Mouse (Mus musculus) gastrocnemius, postnatal 4 days (tissue): ENCODE measurements around the gene Ankmy1. TPM values are rescaled to one million over a fixed set of nuclear protein-coding genes. Genes with fewer than 3 reads are reported as not detected.
A peak's percentile ranks its signal among the peaks of the same experiment; 100 is the strongest.

Experiments
- DNase-seq, 2 experiments: peaks; one replicate each; pipeline ENCODE4 v3.0.0; 2021 to 2022; ENCODE audit warnings: low spot score in 2 of 2, mixed read lengths in 2 of 2
- long read RNA-seq, 2 experiments: library from polyadenylated mRNA; stranded (forward); transcript quantifications; one replicate each; pipeline ENCODE4 v2.0.0; 2021
- total RNA-seq, 2 experiments: library from RNA; stranded (reverse); gene quantifications; 2 replicates each; pipeline ENCODE4 v1.2.3; 2021

Ankmy1 gene
- under 1 TPM; 0.52 to 0.70 TPM for total RNA-seq
- long read RNA-seq, experiment 1, partial matches to known transcripts, result 0 of 3 reads
- long read RNA-seq, experiment 1, other reads (novel, unspliced or antisense), result 3 of 3 reads
- long read RNA-seq, experiment 2, partial matches to known transcripts, result 0 of 2 reads
- long read RNA-seq, experiment 2, other reads (novel, unspliced or antisense), result 2 of 2 reads

GRCm38 (mm10) chr1:92902786-92903185, at the start of gene Ankmy1:
Gene Ankmy1 (minus strand): TSS chr1:92902906.
- DNase-seq, result peak in 1 of 2 experiments; percentile 44

DNA sequence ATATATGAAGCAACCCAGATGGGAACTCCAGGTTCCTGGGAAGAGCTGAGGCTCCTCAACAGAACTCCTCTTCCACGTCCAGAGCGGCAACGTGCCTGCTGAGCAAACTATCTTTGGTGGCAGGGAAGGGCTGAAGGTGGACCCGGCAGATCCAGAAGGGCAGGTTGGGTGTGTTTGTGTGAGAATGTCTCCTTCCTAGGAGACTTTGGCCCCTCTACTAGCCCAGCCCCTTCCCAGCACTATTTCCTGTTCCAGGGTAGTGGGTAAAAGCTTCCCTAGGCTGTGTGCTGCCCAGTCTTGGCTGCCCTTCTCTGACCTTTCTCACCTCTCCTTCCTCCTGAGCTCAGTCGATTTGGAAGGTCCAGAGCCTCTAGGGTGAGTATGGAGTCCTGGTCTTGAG, 47.9 kb upstream of the Ankmy1 start, which contains the start of gene Gpr35:
TSS of gene Gpr35 (plus strand) at position 259 of the 400 bp plus-strand sequence.
- no peak for DNase-seq

DNA sequence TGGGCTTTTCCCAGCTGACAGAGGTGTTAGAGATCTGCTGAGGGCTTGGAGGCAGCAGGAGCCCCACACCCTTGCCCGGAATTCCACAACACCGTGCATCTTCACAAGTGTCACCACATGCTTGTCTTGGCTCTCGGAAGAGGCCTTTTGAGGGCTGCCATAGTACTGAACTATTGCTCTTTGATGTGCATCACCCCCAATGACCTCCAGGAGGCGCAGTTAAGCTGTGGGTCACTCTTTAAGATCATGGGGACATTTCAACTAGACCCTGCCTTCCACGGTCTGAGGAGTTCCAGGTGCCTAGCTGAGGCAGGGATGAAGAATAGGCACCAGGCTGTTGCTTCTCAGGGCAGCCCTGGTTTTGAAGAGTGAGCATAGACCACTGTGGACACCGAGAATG, 46.7 kb upstream of the Ankmy1 start:
- DNase-seq, result no peak

DNA sequence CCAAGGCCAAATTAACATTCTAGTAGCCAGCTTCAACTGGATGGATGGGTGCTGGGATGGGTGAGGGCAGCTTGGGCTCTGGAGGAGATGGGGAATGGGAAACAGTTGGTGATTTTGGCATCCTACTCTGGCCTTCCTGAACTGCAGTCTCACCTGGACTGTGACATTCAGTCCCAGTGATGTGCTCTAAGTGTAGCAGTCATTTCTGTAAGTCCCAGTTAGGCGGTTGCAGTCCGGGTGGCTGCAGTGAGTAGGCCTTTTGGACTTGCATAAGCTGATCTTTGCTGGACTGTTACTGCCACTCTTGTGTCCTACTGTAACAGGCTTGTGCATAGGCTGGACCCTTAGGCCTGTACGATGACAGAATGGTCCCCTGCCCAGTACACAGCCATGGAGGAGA, 45.3 kb upstream of the Ankmy1 start:
- DNase-seq, result no peak

- DNase-seq, result no peak
Measured at GRCm38 (mm10) chr1:92943219-92943989, 40.7 kb upstream of the Ankmy1 start.

DNA sequence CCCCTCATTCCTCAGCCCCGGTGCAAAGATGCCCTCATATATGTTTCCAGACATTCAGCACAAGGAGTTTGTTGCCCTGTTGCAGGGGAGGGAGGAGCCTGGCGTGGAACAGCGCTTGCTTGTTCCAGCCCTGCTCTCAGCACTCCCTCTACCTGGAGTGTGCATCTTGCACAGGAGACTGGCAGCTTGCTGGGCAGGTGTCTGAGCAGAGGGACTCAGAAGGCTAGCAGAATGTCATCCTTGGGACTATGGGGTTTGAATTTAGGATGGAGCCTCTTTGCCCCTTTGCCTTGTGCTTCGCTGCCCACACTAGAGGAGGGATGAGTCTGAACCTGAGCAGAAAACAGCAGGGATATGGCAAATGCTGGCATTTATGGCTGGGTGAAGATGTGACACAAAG, 37.0 kb upstream of the Ankmy1 start:
- DNase-seq, result no peak

GRCm38 (mm10) chr1:92937797-92938196, 35.1 kb upstream of the Ankmy1 start:
- no peak for DNase-seq

- no peak for DNase-seq
Measured at GRCm38 (mm10) chr1:92936467-92936866, 33.8 kb upstream of the Ankmy1 start.

- DNase-seq, result no peak
Measured at GRCm38 (mm10) chr1:92935977-92936376, 33.3 kb upstream of the Ankmy1 start.

- DNase-seq, result peak in 1 of 2 experiments; percentile 41
Measured at GRCm38 (mm10) chr1:92935054-92935962, 32.6 kb upstream of the Ankmy1 start.

GRCm38 (mm10) chr1:92934182-92934827, 31.6 kb upstream of the Ankmy1 start, which contains the start of gene Capn10:
Gene Capn10 (plus strand): TSS chr1:92934376.
- peak; percentile 68 to 89 for DNase-seq

- DNase-seq, result no peak
Measured at GRCm38 (mm10) chr1:92933611-92934010, 30.9 kb upstream of the Ankmy1 start.

GRCm38 (mm10) chr1:92930171-92930706, 27.5 kb upstream of the Ankmy1 start:
- no peak for DNase-seq

- no peak for DNase-seq
Measured at GRCm38 (mm10) chr1:92921496-92921895, 18.8 kb upstream of the Ankmy1 start.

- DNase-seq, result no peak
Measured at GRCm38 (mm10) chr1:92920474-92921200, 17.9 kb upstream of the Ankmy1 start.

- DNase-seq, result no peak
Measured at GRCm38 (mm10) chr1:92919775-92920174, 17.1 kb upstream of the Ankmy1 start.

DNA sequence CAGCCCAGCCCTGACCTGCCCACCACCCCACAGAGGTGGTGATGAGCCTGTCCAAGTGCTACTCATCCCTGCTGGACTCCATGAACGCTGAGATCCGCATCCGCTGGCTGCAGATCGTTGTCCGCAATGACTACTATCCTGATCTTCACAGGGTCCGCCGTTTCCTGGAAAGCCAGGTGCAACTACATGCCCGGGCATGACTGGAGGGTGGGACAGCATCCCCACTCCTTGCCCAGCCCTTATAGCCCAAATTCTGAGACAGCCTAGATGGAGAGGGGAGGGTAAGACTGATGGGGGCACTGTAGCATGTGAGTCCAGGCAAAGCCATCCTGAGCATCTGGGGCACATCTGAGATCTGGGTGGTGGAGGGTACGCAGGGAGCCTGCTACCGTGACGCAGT, 16.4 kb upstream of the Ankmy1 start:
- no peak for DNase-seq

DNA sequence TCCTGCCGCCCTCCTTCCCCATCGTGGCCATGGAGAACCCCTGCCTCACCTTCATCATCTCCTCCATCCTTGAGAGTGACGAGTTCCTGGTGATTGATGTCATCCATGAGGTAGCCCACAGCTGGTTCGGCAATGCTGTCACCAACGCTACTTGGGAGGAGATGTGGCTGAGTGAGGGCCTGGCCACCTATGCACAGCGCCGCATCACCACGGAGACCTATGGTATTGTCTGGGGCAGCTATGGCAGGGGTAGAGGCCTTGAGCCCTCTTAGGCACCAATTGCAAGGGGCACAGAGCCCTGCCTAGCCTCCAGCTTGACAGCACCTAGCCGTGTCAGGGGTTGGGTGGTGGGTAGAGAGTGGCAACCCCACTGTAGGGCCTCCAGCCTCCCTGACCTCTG, 14.0 kb upstream of the Ankmy1 start:
- DNase-seq, result no peak

DNA sequence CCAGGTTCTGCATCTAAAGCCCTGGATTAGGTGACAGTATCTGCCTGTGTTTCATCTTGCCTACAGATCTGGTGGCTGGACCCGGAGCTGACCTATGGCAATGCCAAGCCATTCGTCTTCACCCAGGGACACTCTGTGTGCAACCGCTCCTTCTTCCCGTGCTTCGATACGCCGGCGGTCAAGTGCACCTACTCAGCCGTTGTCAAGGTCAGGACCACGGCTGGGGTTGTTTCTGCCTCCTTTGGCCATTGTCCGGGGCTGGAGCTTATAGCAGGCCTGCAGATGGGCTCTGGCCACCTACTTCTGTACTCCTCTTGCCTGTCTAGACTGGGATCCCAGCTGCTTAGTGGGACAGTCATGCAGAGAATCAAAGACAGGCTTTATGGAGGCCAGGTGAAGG, 12.3 kb upstream of the Ankmy1 start:
- no peak for DNase-seq

DNA sequence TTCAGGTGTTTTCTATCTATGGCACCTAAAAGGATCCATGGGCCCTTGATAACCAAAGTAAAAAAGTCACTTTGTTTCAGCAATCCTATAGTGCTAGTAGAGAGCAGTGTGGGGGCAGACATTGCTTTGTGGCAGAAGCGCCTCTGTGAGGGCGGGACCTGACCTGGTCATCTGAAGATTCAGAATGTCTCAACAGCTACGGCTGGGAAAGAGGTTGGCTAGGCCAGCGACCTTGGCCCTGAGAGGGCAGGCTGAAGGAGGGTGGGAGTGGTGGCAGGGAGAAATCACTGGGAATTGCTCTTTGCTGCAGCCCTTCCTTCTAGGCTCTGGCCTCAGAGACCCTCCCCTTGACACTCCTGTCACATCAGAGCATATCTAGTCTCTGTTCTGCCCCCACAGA, 11.5 kb upstream of the Ankmy1 start:
- DNase-seq, result no peak
